Comparison of ENCODE assay signal across 10 mouse cellular contexts in the genomic region with DNA sequence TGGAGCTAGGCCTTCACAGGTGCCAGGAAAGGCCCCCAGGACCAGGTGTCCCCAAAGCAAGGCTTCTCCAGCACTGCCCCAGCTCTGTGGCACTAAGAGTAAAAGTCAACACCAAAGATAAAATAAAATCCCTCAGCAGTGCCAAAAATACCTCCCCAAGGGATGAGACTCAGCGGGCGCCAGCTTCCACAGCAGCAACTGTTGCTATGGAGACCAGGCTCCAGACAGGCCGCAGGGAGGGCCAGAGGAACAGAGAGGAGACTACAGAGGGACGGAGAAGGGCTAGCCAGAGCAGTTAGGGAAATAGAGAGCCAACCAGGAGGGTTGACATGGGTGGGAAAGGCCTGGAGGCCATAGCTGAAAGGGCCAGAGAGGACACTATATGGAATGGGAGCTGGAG. TPM values are rescaled to one million over a fixed set of nuclear protein-coding genes. Genes with fewer than 3 reads are reported as not detected.
DNase-seq lines count a peak whose midpoint lies in the region; ATAC-seq and TF ChIP-seq lines count a peak whose summit lies in the region.
"Had no signal": no experiment of that assay in that cellular context is flagged by ENCODE, and none has a peak within 500 bp of the region (broad histone marks: within the 10 kb centered on the region; RNA-seq: fewer than 3 reads in every experiment).

No protein-coding gene starts in this region.

- intact Hi-C loops in heart, adult 2 months (cut with DNase I) = loop anchor here (2.0 kb wide), 1 partner anchor 17 kb away; no protein-coding TSS in a partner anchor

- peak overlapping the region; percentile 76 for H3K27ac ChIP-seq in heart, adult 2 months

- no peak overlapping the region for H3K4me3 ChIP-seq in heart, adult 2 months
- H3K4me3 ChIP-seq: megakaryocyte, embryonic 14.5 days had no signal

- no peaks in the 10 kb centered on the region for H3K79me2 ChIP-seq in heart, adult 2 months (replicated peaks; ENCODE audit: control insufficient read depth, insufficient read depth, low read length)

- peak; percentile 57 for DNase-seq in cerebellum, adult 11-12 months
- DNase-seq in cerebellum, adult 9-10 months = peak; percentile 62
- DNase-seq in heart, adult 2 months = peak; percentile 50 to 72
- DNase-seq in layer of hippocampus, postnatal 36 days = peak; percentile 41 to 56
- peak; percentile 78 for DNase-seq in right cerebral cortex, adult 18-20 months
- no peak for DNase-seq in thymus, postnatal 4 days
- no peak for DNase-seq in spleen, postnatal 10 days (ENCODE audit: low spot score in 2 of 2)

- WGBS in heart, adult 2 months = 20% methylated on average over 4 of the region's 4 CpGs

- no peak for TF ChIP-seq CTCF in heart, adult 2 months (IDR thresholded peaks at IDR 0.05)

- 0 out of 2 replicates have a peak, but pooled peaks have one; percentile 12 for TF ChIP-seq POLR2A in heart, adult 2 months (IDR thresholded peaks at IDR 0.05; ENCODE audit: insufficient read depth, low read depth, low read length)

- H3K9ac ChIP-seq in heart, adult 2 months (ENCODE audit: low read depth, low read length) = no peak overlapping the region

- no peaks in the 10 kb centered on the region for H3K36me3 ChIP-seq in heart, adult 2 months (ENCODE audit: control insufficient read depth, insufficient read depth, low read length)

- peaks cover 20% of the 10 kb centered on the region; the same call in 1 of the 2 replicates for H3K4me1 ChIP-seq in heart, adult 2 months (ENCODE audit: control insufficient read depth, insufficient read depth, low read length)
- H3K4me1 ChIP-seq: megakaryocyte, embryonic 14.5 days had no signal

- no peaks in the 10 kb centered on the region for H3K27me3 ChIP-seq in heart, adult 2 months (ENCODE audit: control insufficient read depth, insufficient read depth, low read length)

- TF ChIP-seq EP300 in heart, adult 2 months (IDR thresholded peaks at IDR 0.05; ENCODE audit: insufficient read depth, low read depth, low read length) = no peak

- no peak for ATAC-seq in cerebellum, adult (ENCODE audit: insufficient number of reproducible peaks, low FRiP score, low TSS enrichment)

RNA-seq across cellular contexts. Expression of gene Wnk2, which starts 18.0 kb away (rescaled TPM):
- total RNA-seq in heart, adult 2 months (2021) = 10 to 100 TPM; 66.7 to 79.4 TPM
- polyA plus RNA-seq in heart, adult 2 months (2012; rRNA removed) = 28.7 and 30.9 TPM in 2 replicates
- total RNA-seq in layer of hippocampus, postnatal 36 days (2021) = 10 to 100 TPM; 85.8 to 99.2 TPM
- polyA plus RNA-seq: C2C12 had no signal

RNA-seq across cellular contexts. Expression of gene Ninj1, which starts 57.4 kb away (rescaled TPM):
- 100 to 1,000 TPM; 108 to 152 TPM for total RNA-seq in heart, adult 2 months (2021)
- 157 and 220 TPM in 2 replicates for polyA plus RNA-seq in heart, adult 2 months (2012; rRNA removed)
- 10 to 100 TPM; 18.7 to 19.3 TPM for total RNA-seq in layer of hippocampus, postnatal 36 days (2021)

Comparison
In these comparisons a context has a peak if more than half of its experiments do, and no peak if none do; other contexts are left out.
1. DNase-seq: peak in cerebellum, adult 11-12 months (single experiment), cerebellum, adult 9-10 months (single experiment), heart, adult 2 months (2 of 2), layer of hippocampus, postnatal 36 days (2 of 2) and right cerebral cortex, adult 18-20 months (single experiment); none in thymus, postnatal 4 days (single experiment) and spleen, postnatal 10 days (0 of 2).
2. RNA of gene Ninj1, which starts 57.4 kb away (total RNA-seq): 108 to 152 TPM in heart, adult 2 months; 18.7 to 19.3 TPM in layer of hippocampus, postnatal 36 days; every median in the first group is over 4 times any median in the second.